In genomic region chr8:126588636-126589506, GRCm38 (mm10) we compare ENCODE assay signal across 8 mouse cellular contexts. TPM values are rescaled to one million over a fixed set of nuclear protein-coding genes. Genes with fewer than 3 reads are reported as not detected.
DNase-seq lines count a peak whose midpoint lies in the region; ATAC-seq and TF ChIP-seq lines count a peak whose summit lies in the region.

No protein-coding gene starts in this region.

- no peak for ATAC-seq in CD4-positive, CD25-positive, alpha-beta regulatory T cell, adult 4 months
- no peak for ATAC-seq in heart, embryonic 13.5 days (ENCODE audit: extremely low read depth, insufficient number of reproducible peaks, low FRiP score, low TSS enrichment)
- no peak for ATAC-seq in limb, embryonic 13.5 days (ENCODE audit: low FRiP score, low read depth)

- peaks cover 55% of the 10 kb centered on the region for H3K36me3 ChIP-seq in heart, embryonic 13.5 days
- peaks cover 39% of the 10 kb centered on the region for H3K36me3 ChIP-seq in limb, embryonic 13.5 days
- peaks cover 46% of the 10 kb centered on the region for H3K36me3 ChIP-seq in small intestine, adult 2 months (ENCODE audit: control insufficient read depth, insufficient read depth, low read length)

- TF ChIP-seq POLR2A in small intestine, adult 2 months (IDR thresholded peaks at IDR 0.05; ENCODE audit: low read depth, low read length) = peak; percentile 12; the same call in 1 of the 2 replicates

- H3K4me2 ChIP-seq in heart, embryonic 13.5 days = peak overlapping the region; percentile 99
- H3K4me2 ChIP-seq in limb, embryonic 13.5 days (replicated peaks) = peak overlapping the region; percentile 99

- peak overlapping the region; percentile 100 for H3K9ac ChIP-seq in heart, embryonic 13.5 days
- H3K9ac ChIP-seq in limb, embryonic 13.5 days = peak overlapping the region; percentile 72

- 2% methylated on average over 11 of the region's 11 CpGs for WGBS in heart, embryonic 13.5 days
- 18% methylated on average over 11 of the region's 11 CpGs for WGBS in limb, embryonic 13.5 days
- under 1% methylated on average over 11 of the region's 11 CpGs for WGBS in small intestine, adult 2 months

- H3K27me3 ChIP-seq in heart, embryonic 13.5 days (replicated peaks) = no peaks in the 10 kb centered on the region
- no peaks in the 10 kb centered on the region for H3K27me3 ChIP-seq in limb, embryonic 13.5 days
- H3K27me3 ChIP-seq in small intestine, adult 2 months (ENCODE audit: control insufficient read depth, insufficient read depth, low read length) = no peaks in the 10 kb centered on the region

- peak overlapping the region; percentile 79 for H3K4me3 ChIP-seq in heart, embryonic 13.5 days
- H3K4me3 ChIP-seq in limb, embryonic 13.5 days = peak overlapping the region; percentile 100
- peak overlapping the region; percentile 64 for H3K4me3 ChIP-seq in small intestine, adult 2 months (ENCODE audit: low read depth, low read length)

- DNase-seq in CD4-positive, CD25-positive, alpha-beta regulatory T cell, adult 2 months (ENCODE audit: low read depth, low spot score) = peak; percentile 42
- peak; percentile 63 for DNase-seq in adipocyte (ENCODE audit: low spot score)
- no peak for DNase-seq in ovary, postnatal 10 days (ENCODE audit: low spot score)
- DNase-seq in retina, postnatal 1 day = no peak

- H3K4me1 ChIP-seq in heart, embryonic 13.5 days = peaks cover 49% of the 10 kb centered on the region
- H3K4me1 ChIP-seq in limb, embryonic 13.5 days = peaks cover 67% of the 10 kb centered on the region
- H3K4me1 ChIP-seq in small intestine, adult 2 months (ENCODE audit: control insufficient read depth, insufficient read depth, insufficient read length, low read length) = peaks cover 19% of the 10 kb centered on the region

- no peak for TF ChIP-seq CTCF in small intestine, adult 2 months (IDR thresholded peaks at IDR 0.05; ENCODE audit: extremely low read depth, insufficient read length, insufficient replicate concordance, low read depth, low read length)

- peak overlapping the region; percentile 100 for H3K27ac ChIP-seq in heart, embryonic 13.5 days (replicated peaks)
- H3K27ac ChIP-seq in limb, embryonic 13.5 days = no peak overlapping the region; the same call in 1 of the 2 replicates
- H3K27ac ChIP-seq in small intestine, adult 2 months (ENCODE audit: insufficient read depth, low read depth, low read length) = peak overlapping the region; percentile 83

- no peaks in the 10 kb centered on the region for H3K9me3 ChIP-seq in heart, embryonic 13.5 days
- H3K9me3 ChIP-seq in limb, embryonic 13.5 days = no peaks in the 10 kb centered on the region

RNA-seq across cellular contexts. Expression of gene Irf2bp2, which starts 4.9 kb away (rescaled TPM):
- 10 to 100 TPM; 15.5 to 22.4 TPM for polyA plus RNA-seq in CD4-positive, CD25-positive, alpha-beta regulatory T cell, adult 4 months (2017; shearing (Covaris generic))
- polyA plus RNA-seq in heart, embryonic 13.5 days (2015; fragmentation: Nextera tagmentation; extraction: Ambion mirVana) = 6.5 and 7.5 TPM in 2 replicates
- polyA plus RNA-seq in limb, embryonic 13.5 days (2015; fragmentation: Nextera tagmentation; extraction: Ambion mirVana) = 11.6 and 11.8 TPM in 2 replicates
- polyA plus RNA-seq in small intestine, adult 2 months (2012; rRNA removed) = 50.5 and 91.6 TPM in 2 replicates

Comparison
In these comparisons a context has a peak if more than half of its experiments do, and no peak if none do; other contexts are left out.
1. DNase-seq: peak in CD4-positive, CD25-positive, alpha-beta regulatory T cell, adult 2 months (single experiment) and adipocyte (single experiment); none in ovary, postnatal 10 days (single experiment) and retina, postnatal 1 day (single experiment).
2. Peak in every context shown above with its lines, with median percentiles within 50 percentile points of each other: H3K4me3 ChIP-seq.